18 mouse cellular contexts compared by ENCODE assay signal in the genomic region with DNA sequence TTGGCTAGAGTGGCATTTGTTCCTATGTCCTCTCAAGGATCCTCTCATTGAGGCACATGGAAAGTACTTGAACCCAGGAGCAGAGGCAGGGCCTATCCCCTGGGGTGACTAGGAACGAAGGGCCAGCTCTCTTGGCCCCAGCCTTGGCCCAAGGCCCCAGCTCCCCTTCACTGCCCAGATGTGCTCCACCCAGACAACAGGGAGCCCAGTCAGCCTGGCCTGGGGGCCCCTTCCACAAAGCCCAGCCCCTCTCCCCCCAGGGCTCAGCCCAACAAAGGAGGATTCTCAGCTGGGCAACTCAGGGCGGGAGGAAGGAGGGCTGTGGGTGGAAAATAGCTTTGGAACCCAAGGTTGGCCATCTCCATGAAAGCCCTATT.
DNase-seq lines count a peak whose midpoint lies in the region; ATAC-seq and TF ChIP-seq lines count a peak whose summit lies in the region.
"Had no signal": no experiment of that assay in that cellular context is flagged by ENCODE, and none has a peak within 500 bp of the region (broad histone marks: within the 10 kb centered on the region; RNA-seq: fewer than 3 reads in every experiment).

No protein-coding gene starts in this region.

- intact Hi-C loops in heart, postnatal 10 days (cut with DNase I): no loop called here

- H3K36me3 ChIP-seq in heart, embryonic 12.5 days: no peaks in the 10 kb centered on the region
- H3K36me3 ChIP-seq in lung, embryonic 14.5 days (ENCODE audit: insufficient read depth): no peaks in the 10 kb centered on the region
- H3K36me3 ChIP-seq in embryonic facial prominence, embryonic 14.5 days (ENCODE audit: control insufficient read depth, insufficient read depth, low read length): no peaks in the 10 kb centered on the region
- no peaks in the 10 kb centered on the region for H3K36me3 ChIP-seq in limb, embryonic 15.5 days
- H3K36me3 ChIP-seq: forebrain, embryonic 12.5 days; hindbrain, embryonic 13.5 days had no signal

- no peak overlapping the region for H3K4me3 ChIP-seq in heart, embryonic 12.5 days
- no peak overlapping the region for H3K4me3 ChIP-seq in lung, embryonic 14.5 days (ENCODE audit: low read depth, low read length)
- no peak overlapping the region for H3K4me3 ChIP-seq in embryonic facial prominence, embryonic 14.5 days (ENCODE audit: low read depth, low read length)
- H3K4me3 ChIP-seq in limb, embryonic 15.5 days: no peak overlapping the region
- H3K4me3 ChIP-seq: forebrain, embryonic 12.5 days; hindbrain, embryonic 13.5 days; megakaryocyte, embryonic 14.5 days had no signal

- no peaks in the 10 kb centered on the region for H3K9me3 ChIP-seq in heart, embryonic 12.5 days (replicated peaks)
- no peaks in the 10 kb centered on the region for H3K9me3 ChIP-seq in lung, embryonic 14.5 days (ENCODE audit: low read depth, low read length)
- H3K9me3 ChIP-seq in embryonic facial prominence, embryonic 14.5 days (ENCODE audit: control insufficient read depth, low read length): no peaks in the 10 kb centered on the region
- no peaks in the 10 kb centered on the region for H3K9me3 ChIP-seq in limb, embryonic 15.5 days
- H3K9me3 ChIP-seq: forebrain, embryonic 12.5 days; hindbrain, embryonic 13.5 days; megakaryocyte, embryonic 14.5 days had no signal

- DNase-seq in heart, postnatal 10 days: no peak
- DNase-seq in lung, embryonic 14.5 days: no peak
- DNase-seq in lung, postnatal 4 days: no peak
- no peak for DNase-seq in embryonic facial prominence, embryonic 14.5 days (ENCODE audit: low spot score)
- DNase-seq in urinary bladder, postnatal 4 days (ENCODE audit: low spot score in 2 of 2): no peak
- DNase-seq: adrenal gland, postnatal 10 days; cerebellum, adult 11-12 months; cerebellum, postnatal 36 days; gastrocnemius, postnatal 36 days; kidney, adult 18-20 months; layer of hippocampus, postnatal 36 days; thymus, postnatal 25 days had no signal

- ATAC-seq in heart, embryonic 12.5 days (ENCODE audit: insufficient number of reproducible peaks, low FRiP score): no peak
- ATAC-seq in lung, embryonic 14.5 days (ENCODE audit: insufficient read depth): 0 out of 2 replicates have a peak, but pooled peaks have one; percentile 23
- peak; percentile 41; the same call in 1 of the 2 replicates for ATAC-seq in embryonic facial prominence, embryonic 14.5 days (ENCODE audit: low read depth)
- no peak for ATAC-seq in limb, embryonic 15.5 days (ENCODE audit: insufficient number of reproducible peaks, low FRiP score, low TSS enrichment, low read depth)

- no peak overlapping the region for H3K4me2 ChIP-seq in heart, embryonic 12.5 days
- H3K4me2 ChIP-seq in lung, embryonic 14.5 days: no peak overlapping the region
- no peak overlapping the region for H3K4me2 ChIP-seq in embryonic facial prominence, embryonic 14.5 days (ENCODE audit: low read depth, low read length)
- no peak overlapping the region for H3K4me2 ChIP-seq in limb, embryonic 15.5 days
- H3K4me2 ChIP-seq: forebrain, embryonic 12.5 days; hindbrain, embryonic 13.5 days had no signal

- H3K27ac ChIP-seq in heart, embryonic 12.5 days (ENCODE audit: poor library complexity, severe bottlenecking): peak overlapping the region; percentile 16; the same call in 1 of the 2 replicates
- no peak overlapping the region for H3K27ac ChIP-seq in lung, embryonic 14.5 days (ENCODE audit: low read depth)
- H3K27ac ChIP-seq in embryonic facial prominence, embryonic 14.5 days (replicated peaks; ENCODE audit: low read depth, low read length): peak overlapping the region; percentile 70; the same call in 1 of the 2 replicates
- H3K27ac ChIP-seq in limb, embryonic 15.5 days: 0 out of 2 replicates have a peak overlapping the region, but pooled peaks have one; percentile 11
- H3K27ac ChIP-seq: forebrain, embryonic 12.5 days; hindbrain, embryonic 13.5 days; liver, embryonic 14.5 days had no signal

- no peaks in the 10 kb centered on the region; the same call in 1 of the 2 replicates for H3K4me1 ChIP-seq in heart, embryonic 12.5 days (replicated peaks)
- no peaks in the 10 kb centered on the region for H3K4me1 ChIP-seq in lung, embryonic 14.5 days (ENCODE audit: insufficient read depth)
- peaks cover 4% of the 10 kb centered on the region; the same call in 1 of the 2 replicates for H3K4me1 ChIP-seq in embryonic facial prominence, embryonic 14.5 days (ENCODE audit: control insufficient read depth, insufficient read depth, low read length)
- peaks cover 18% of the 10 kb centered on the region for H3K4me1 ChIP-seq in limb, embryonic 15.5 days
- H3K4me1 ChIP-seq: forebrain, embryonic 12.5 days; megakaryocyte, embryonic 14.5 days had no signal

- no peak overlapping the region for H3K9ac ChIP-seq in heart, embryonic 12.5 days
- no peak overlapping the region for H3K9ac ChIP-seq in lung, embryonic 14.5 days
- no peak overlapping the region for H3K9ac ChIP-seq in embryonic facial prominence, embryonic 14.5 days (ENCODE audit: low read depth, low read length)
- no peak overlapping the region for H3K9ac ChIP-seq in limb, embryonic 15.5 days
- H3K9ac ChIP-seq: forebrain, embryonic 12.5 days; hindbrain, embryonic 13.5 days; liver, embryonic 14.5 days had no signal

- TF ChIP-seq CTCF in lung, embryonic 14.5 days (IDR thresholded peaks at IDR 0.05; ENCODE audit: low read depth): no peak

- peaks cover 34% of the 10 kb centered on the region for H3K27me3 ChIP-seq in heart, embryonic 12.5 days (replicated peaks)
- H3K27me3 ChIP-seq in lung, embryonic 14.5 days (ENCODE audit: insufficient read depth, low read length): no peaks in the 10 kb centered on the region
- H3K27me3 ChIP-seq in embryonic facial prominence, embryonic 14.5 days (replicated peaks; ENCODE audit: control insufficient read depth, insufficient read depth, low read length): peaks cover 32% of the 10 kb centered on the region
- H3K27me3 ChIP-seq in limb, embryonic 15.5 days: peaks cover 43% of the 10 kb centered on the region

- 75% methylated on average over 2 of the region's 2 CpGs for WGBS in heart, embryonic 12.5 days
- WGBS in lung, embryonic 14.5 days: 76% methylated on average over 2 of the region's 2 CpGs
- 54% methylated on average over 2 of the region's 2 CpGs for WGBS in embryonic facial prominence, embryonic 14.5 days
- WGBS in limb, embryonic 15.5 days: 65% methylated on average over 2 of the region's 2 CpGs

Comparison
In these comparisons a context has a peak if more than half of its experiments do, and no peak if none do; other contexts are left out.
1. ATAC-seq: peak in lung, embryonic 14.5 days (single experiment) and embryonic facial prominence, embryonic 14.5 days (single experiment); none in heart, embryonic 12.5 days (single experiment) and limb, embryonic 15.5 days (single experiment).